26 mouse cellular contexts compared by ENCODE assay signal in the genomic region with DNA sequence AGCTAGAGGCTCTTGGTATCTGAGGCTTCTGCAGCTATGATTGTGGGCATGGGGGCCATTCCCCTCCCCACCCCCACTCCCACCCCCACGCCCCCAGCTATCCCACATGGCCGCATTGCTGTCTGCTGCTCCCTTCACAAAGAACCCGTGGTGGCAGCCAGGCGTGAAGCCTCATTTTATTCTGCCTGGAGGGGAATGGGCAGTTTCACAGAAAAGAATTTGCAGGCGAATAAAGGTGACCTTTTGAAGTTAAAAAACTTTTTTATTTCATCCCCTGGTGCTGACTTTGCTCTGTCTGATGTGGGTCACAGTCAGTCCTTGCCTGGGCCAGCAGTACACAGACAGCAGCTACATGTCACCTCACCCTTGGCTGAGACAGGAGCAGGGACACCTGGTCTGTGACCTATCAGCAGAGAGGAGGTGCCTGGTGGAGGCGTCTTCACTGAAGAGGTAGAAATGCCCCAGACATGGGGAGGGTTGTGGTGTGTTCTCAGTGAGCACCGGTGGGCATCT. TPM values are rescaled to one million over a fixed set of nuclear protein-coding genes. Genes with fewer than 3 reads are reported as not detected.
"Had no signal": no experiment of that assay in that cellular context is flagged by ENCODE, and none has a peak within 500 bp of the region (broad histone marks: within the 10 kb centered on the region; RNA-seq: fewer than 3 reads in every experiment).

No protein-coding gene starts in this region.

- H3K27me3 ChIP-seq: hindbrain, embryonic 15.5 days; neural tube, embryonic 15.5 days had no signal

- H3K4me2 ChIP-seq: hindbrain, embryonic 15.5 days; limb, embryonic 15.5 days; liver, embryonic 12.5 days; lung, embryonic 14.5 days; midbrain, embryonic 12.5 days; neural tube, embryonic 15.5 days had no signal

- H3K4me3 ChIP-seq: hindbrain, embryonic 15.5 days; limb, embryonic 15.5 days; liver, embryonic 12.5 days; midbrain, embryonic 12.5 days; myocyte; neural tube, embryonic 15.5 days had no signal

- H3K27ac ChIP-seq: hindbrain, embryonic 15.5 days; limb, embryonic 15.5 days; liver, embryonic 12.5 days; midbrain, embryonic 12.5 days; neural tube, embryonic 15.5 days had no signal

- ATAC-seq: inflammation-experienced regulatory T-cells, adult 6 months; intestine, postnatal 0 days; liver, embryonic 12.5 days had no signal

- H3K4me1 ChIP-seq: hindbrain, embryonic 15.5 days; limb, embryonic 15.5 days; liver, embryonic 12.5 days had no signal

- DNase-seq: layer of hippocampus, adult 9-11 months; layer of hippocampus, postnatal 36 days; lung, embryonic 14.5 days; lung, postnatal 10 days; lung, postnatal 4 days; right cerebral cortex, adult 18-20 months; right cerebral cortex, postnatal 25 days; thymus, adult 2 months; thymus, postnatal 25 days had no signal

- H3K9me3 ChIP-seq: hindbrain, embryonic 15.5 days; limb, embryonic 15.5 days; liver, embryonic 12.5 days; midbrain, embryonic 12.5 days; neural tube, embryonic 15.5 days had no signal

- H3K9ac ChIP-seq: hindbrain, embryonic 15.5 days; limb, embryonic 15.5 days; liver, embryonic 12.5 days; lung, embryonic 14.5 days; midbrain, embryonic 12.5 days; neural tube, embryonic 15.5 days had no signal

- H3K36me3 ChIP-seq: hindbrain, embryonic 15.5 days; limb, embryonic 15.5 days; liver, embryonic 12.5 days; midbrain, embryonic 12.5 days; neural tube, embryonic 15.5 days had no signal

RNA-seq across cellular contexts. Expression of gene Bsnd, which starts 8.8 kb away (rescaled TPM):
- total RNA-seq: layer of hippocampus, adult 18-20 months; layer of hippocampus, postnatal 36 days; left cerebral cortex, adult 8-10 months; left cerebral cortex, postnatal 25 days; megakaryocyte, adult 5-6 weeks had no signal
- polyA plus RNA-seq: inflammation-experienced regulatory T-cells, adult 6 months; intestine, postnatal 0 days; limb, embryonic 11.5 days; limb, embryonic 15.5 days; liver, embryonic 12.5 days; liver, embryonic 16.5 days; lung, embryonic 14.5 days; midbrain, embryonic 12.5 days; myocyte; neural tube, embryonic 11.5 days; neural tube, embryonic 15.5 days; small intestine, adult 2 months; stomach, embryonic 14.5 days had no signal

RNA-seq across cellular contexts. Expression of gene Pcsk9, which starts 19.1 kb away (rescaled TPM):
- total RNA-seq: layer of hippocampus, postnatal 36 days had no signal
- polyA plus RNA-seq: inflammation-experienced regulatory T-cells, adult 6 months had no signal
